Mouse (Mus musculus): ENCODE data around the gene Nav2. TPM values are rescaled to one million over a fixed set of nuclear protein-coding genes. Genes with fewer than 3 reads are reported as not detected.

Nav2 gene
- polyA plus RNA-seq, 1 experiment, result 51.7 TPM

GRCm38 (mm10) chr7:49104793-49105192, 196.3 kb downstream of the Nav2 start:
- Histone ChIP-seq H3K27me3 (ENCODE audit: control insufficient read depth, insufficient read depth, low read length, poor library complexity, severe bottlenecking) (no peaks in the 10 kb centered on the region), H3K36me3 (ENCODE audit: control insufficient read depth, insufficient read depth, low read length, poor library complexity, severe bottlenecking) (no peaks in the 10 kb centered on the region), H3K4me1 (ENCODE audit: control insufficient read depth, insufficient read depth, low read length) (no peaks in the 10 kb centered on the region), H3K27ac (ENCODE audit: insufficient read depth, low read length) (no peak overlapping the region), H3K9ac (ENCODE audit: low read depth, poor library complexity, severe bottlenecking) (no peak overlapping the region), H3K4me3 (ENCODE audit: low read depth, low read length) (no peak overlapping the region), H3K9me3 (replicated peaks; ENCODE audit: control insufficient read depth, insufficient read depth, low read length, poor library complexity, severe bottlenecking) (no peaks in the 10 kb centered on the region)
- TF ChIP-seq EP300 (IDR thresholded peaks at IDR 0.05; ENCODE audit: insufficient read depth, low read depth, low read length) (no peak), POLR2A (IDR thresholded peaks at IDR 0.05; ENCODE audit: insufficient read depth, low read length) (no peak), CTCF (IDR thresholded peaks at IDR 0.05; ENCODE audit: low read depth, low read length) (no peak)

DNA sequence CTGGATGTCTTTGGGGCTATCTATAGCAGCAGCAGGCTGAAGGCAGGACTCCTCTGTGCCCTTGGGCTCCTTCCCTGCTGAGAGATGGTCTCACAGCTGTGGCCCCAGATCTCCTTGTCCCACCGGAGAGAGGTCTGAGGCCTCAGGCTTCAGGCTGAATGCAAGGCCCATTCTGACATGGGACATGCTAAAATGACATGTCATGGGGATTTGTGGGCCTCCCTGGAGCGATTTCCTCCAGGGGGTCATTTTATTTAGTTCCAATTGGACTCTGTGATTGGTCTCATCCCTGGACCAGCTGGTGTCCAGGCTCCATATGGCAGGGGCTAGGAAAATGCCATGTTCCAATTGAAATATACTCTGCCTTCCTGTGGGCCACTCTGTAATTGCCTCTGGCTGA, 197.0 kb downstream of the Nav2 start:
- H3K4me1 ChIP-seq (ENCODE audit: control insufficient read depth, insufficient read depth, low read length), result no peaks in the 10 kb centered on the region
- TF ChIP-seq POLR2A (IDR thresholded peaks at IDR 0.05; ENCODE audit: insufficient read depth, low read length) (no peak), EP300 (IDR thresholded peaks at IDR 0.05; ENCODE audit: insufficient read depth, low read depth, low read length) (no peak), CTCF (IDR thresholded peaks at IDR 0.05; ENCODE audit: low read depth, low read length) (no peak)
- H3K9ac ChIP-seq (ENCODE audit: low read depth, poor library complexity, severe bottlenecking), result no peak overlapping the region
- no peak overlapping the region for H3K4me3 ChIP-seq (ENCODE audit: low read depth, low read length)
- H3K9me3 ChIP-seq (replicated peaks; ENCODE audit: control insufficient read depth, insufficient read depth, low read length, poor library complexity, severe bottlenecking), result no peaks in the 10 kb centered on the region
- H3K27ac ChIP-seq (ENCODE audit: insufficient read depth, low read length), result no peak overlapping the region
- H3K36me3 ChIP-seq (ENCODE audit: control insufficient read depth, insufficient read depth, low read length, poor library complexity, severe bottlenecking), result no peaks in the 10 kb centered on the region
- no peaks in the 10 kb centered on the region for H3K27me3 ChIP-seq (ENCODE audit: control insufficient read depth, insufficient read depth, low read length, poor library complexity, severe bottlenecking)

- TF ChIP-seq POLR2A (IDR thresholded peaks at IDR 0.05; ENCODE audit: insufficient read depth, low read length) (no peak), EP300 (IDR thresholded peaks at IDR 0.05; ENCODE audit: insufficient read depth, low read depth, low read length) (no peak), CTCF (IDR thresholded peaks at IDR 0.05; ENCODE audit: low read depth, low read length) (no peak)
- Histone ChIP-seq H3K4me1 (ENCODE audit: control insufficient read depth, insufficient read depth, low read length) (no peaks in the 10 kb centered on the region), H3K27ac (ENCODE audit: insufficient read depth, low read length) (no peak overlapping the region), H3K36me3 (ENCODE audit: control insufficient read depth, insufficient read depth, low read length, poor library complexity, severe bottlenecking) (no peaks in the 10 kb centered on the region), H3K9ac (ENCODE audit: low read depth, poor library complexity, severe bottlenecking) (no peak overlapping the region), H3K4me3 (ENCODE audit: low read depth, low read length) (no peak overlapping the region), H3K9me3 (replicated peaks; ENCODE audit: control insufficient read depth, insufficient read depth, low read length, poor library complexity, severe bottlenecking) (no peaks in the 10 kb centered on the region), H3K27me3 (ENCODE audit: control insufficient read depth, insufficient read depth, low read length, poor library complexity, severe bottlenecking) (no peaks in the 10 kb centered on the region)
Measured at GRCm38 (mm10) chr7:49108076-49108475, 199.6 kb downstream of the Nav2 start.

DNA sequence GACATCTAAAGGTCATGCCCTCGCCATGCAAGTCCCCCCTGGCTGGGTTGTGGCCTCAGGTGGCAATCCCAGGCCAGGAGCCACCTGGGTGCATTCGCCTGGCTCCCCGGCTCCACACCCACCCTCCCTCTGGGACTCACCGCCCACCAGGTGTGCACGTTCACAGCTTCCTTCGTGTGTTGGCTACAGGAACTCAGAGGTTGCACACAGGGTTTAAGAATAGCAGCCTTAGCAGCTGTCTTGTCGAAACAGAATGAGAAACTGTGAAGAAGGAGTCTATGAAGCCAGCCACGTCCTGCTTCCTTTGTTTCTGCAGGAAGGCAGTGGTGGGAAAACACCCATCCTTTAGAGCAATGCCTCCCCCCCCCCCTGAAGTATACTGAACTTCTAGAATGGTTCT, 210.5 kb downstream of the Nav2 start:
- no peaks in the 10 kb centered on the region for H3K4me1 ChIP-seq (ENCODE audit: control insufficient read depth, insufficient read depth, low read length)
- no peaks in the 10 kb centered on the region for H3K27me3 ChIP-seq (ENCODE audit: control insufficient read depth, insufficient read depth, low read length, poor library complexity, severe bottlenecking)
- no peak overlapping the region for H3K27ac ChIP-seq (ENCODE audit: insufficient read depth, low read length)
- no peak for TF ChIP-seq CTCF (IDR thresholded peaks at IDR 0.05; ENCODE audit: low read depth, low read length)
- TF ChIP-seq EP300 (IDR thresholded peaks at IDR 0.05; ENCODE audit: insufficient read depth, low read depth, low read length), result no peak
- no peak for TF ChIP-seq POLR2A (IDR thresholded peaks at IDR 0.05; ENCODE audit: insufficient read depth, low read length)
- H3K4me3 ChIP-seq (ENCODE audit: low read depth, low read length), result no peak overlapping the region
- H3K9me3 ChIP-seq (replicated peaks; ENCODE audit: control insufficient read depth, insufficient read depth, low read length, poor library complexity, severe bottlenecking), result no peaks in the 10 kb centered on the region
- H3K36me3 ChIP-seq (ENCODE audit: control insufficient read depth, insufficient read depth, low read length, poor library complexity, severe bottlenecking), result no peaks in the 10 kb centered on the region
- no peak overlapping the region for H3K9ac ChIP-seq (ENCODE audit: low read depth, poor library complexity, severe bottlenecking)

DNA sequence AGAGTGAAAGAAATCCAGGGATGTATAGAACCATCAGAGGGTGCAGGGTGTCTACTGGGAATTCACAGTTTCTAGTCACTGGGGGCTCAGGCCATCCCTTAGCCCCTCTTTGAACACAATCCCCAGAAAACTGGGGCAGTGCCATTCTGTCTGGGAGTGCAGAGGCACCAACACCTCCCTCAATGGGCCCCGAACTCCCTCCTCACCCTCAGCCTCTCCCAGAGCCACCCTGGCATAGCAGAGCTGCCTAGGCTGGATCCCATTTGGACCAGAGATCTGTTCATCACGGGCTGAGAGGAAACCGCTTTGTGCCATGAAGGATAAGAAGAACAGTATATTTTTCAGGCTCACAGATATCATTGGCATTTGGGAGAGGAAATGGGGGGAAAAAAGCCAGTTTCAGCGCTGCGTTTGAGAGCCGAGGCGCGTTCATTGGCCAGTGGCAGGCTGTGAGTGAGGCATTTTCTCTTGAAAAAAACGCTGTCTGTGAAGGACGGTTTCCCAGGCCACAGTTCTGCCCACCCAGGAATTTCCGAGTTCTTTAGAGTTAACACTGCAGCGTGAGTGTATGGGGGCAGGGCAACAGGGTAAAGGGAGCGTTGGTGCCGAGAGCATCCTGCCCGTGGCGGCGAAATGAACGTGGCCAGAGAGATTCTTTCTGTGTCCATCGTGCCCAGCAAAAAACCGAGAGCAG, 211.4 kb downstream of the Nav2 start:
- Histone ChIP-seq H3K9ac (ENCODE audit: low read depth, poor library complexity, severe bottlenecking) (no peak overlapping the region), H3K4me1 (ENCODE audit: control insufficient read depth, insufficient read depth, low read length) (no peaks in the 10 kb centered on the region), H3K36me3 (ENCODE audit: control insufficient read depth, insufficient read depth, low read length, poor library complexity, severe bottlenecking) (no peaks in the 10 kb centered on the region), H3K9me3 (replicated peaks; ENCODE audit: control insufficient read depth, insufficient read depth, low read length, poor library complexity, severe bottlenecking) (no peaks in the 10 kb centered on the region), H3K27ac (ENCODE audit: insufficient read depth, low read length) (no peak overlapping the region), H3K4me3 (ENCODE audit: low read depth, low read length) (no peak overlapping the region), H3K27me3 (ENCODE audit: control insufficient read depth, insufficient read depth, low read length, poor library complexity, severe bottlenecking) (no peaks in the 10 kb centered on the region)
- TF ChIP-seq CTCF (IDR thresholded peaks at IDR 0.05; ENCODE audit: low read depth, low read length) (no peak), EP300 (IDR thresholded peaks at IDR 0.05; ENCODE audit: insufficient read depth, low read depth, low read length) (no peak), POLR2A (IDR thresholded peaks at IDR 0.05; ENCODE audit: insufficient read depth, low read length) (no peak)

DNA sequence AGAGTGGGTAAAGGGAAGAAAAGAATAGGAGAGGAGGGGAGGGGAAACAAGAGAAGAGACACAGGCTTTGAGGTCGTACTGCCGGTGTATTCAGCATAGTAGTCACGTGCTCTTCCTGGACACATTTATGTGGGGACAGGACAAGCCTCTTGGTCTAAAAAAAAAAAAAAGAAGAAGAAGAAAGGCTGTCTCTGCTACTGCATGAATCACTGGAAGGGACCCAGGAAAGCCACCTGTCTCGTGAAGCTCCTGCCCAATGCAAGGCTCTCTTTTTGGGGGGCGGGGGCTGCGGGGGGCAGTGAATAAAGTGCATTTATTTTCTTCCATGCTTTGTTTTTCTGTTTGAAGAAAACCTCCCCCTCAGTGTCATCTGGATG, 212.0 kb downstream of the Nav2 start:
- H3K4me3 ChIP-seq (ENCODE audit: low read depth, low read length), result no peak overlapping the region
- no peak overlapping the region for H3K27ac ChIP-seq (ENCODE audit: insufficient read depth, low read length)
- no peak for TF ChIP-seq EP300 (IDR thresholded peaks at IDR 0.05; ENCODE audit: insufficient read depth, low read depth, low read length)
- TF ChIP-seq POLR2A (IDR thresholded peaks at IDR 0.05; ENCODE audit: insufficient read depth, low read length), result no peak
- TF ChIP-seq CTCF (IDR thresholded peaks at IDR 0.05; ENCODE audit: low read depth, low read length), result no peak
- H3K9me3 ChIP-seq (replicated peaks; ENCODE audit: control insufficient read depth, insufficient read depth, low read length, poor library complexity, severe bottlenecking), result no peaks in the 10 kb centered on the region
- no peaks in the 10 kb centered on the region for H3K4me1 ChIP-seq (ENCODE audit: control insufficient read depth, insufficient read depth, low read length)
- no peak overlapping the region for H3K9ac ChIP-seq (ENCODE audit: low read depth, poor library complexity, severe bottlenecking)
- H3K27me3 ChIP-seq (ENCODE audit: control insufficient read depth, insufficient read depth, low read length, poor library complexity, severe bottlenecking), result no peaks in the 10 kb centered on the region
- no peaks in the 10 kb centered on the region for H3K36me3 ChIP-seq (ENCODE audit: control insufficient read depth, insufficient read depth, low read length, poor library complexity, severe bottlenecking)

Data from ES-Bruce4 (cell line).